Mouse (Mus musculus): Measurements from ENCODE around the gene Gm5244. TPM values are rescaled to one million over a fixed set of nuclear protein-coding genes. Genes with fewer than 3 reads are reported as not detected.

Gene Gm5244
- polyA plus RNA-seq (2015; fragmentation: Illumina TruSeq; extraction: RNeasy Lipid Tissue Mini Kit (QIAGEN cat#74804); ENCODE audit: insufficient read depth, low replicate concordance), result 0.37 TPM

GRCm38 (mm10) chr19:12846382-12846781 is at the start of gene Gm5244:
TSS of gene Gm5244 (plus strand) at chr19:12846682.

GRCm38 (mm10) chr19:12856983-12857382 is 10.5 kb downstream of the Gm5244 start, which contains the start of gene Olfr1444:
TSS of gene Olfr1444 (plus strand) at chr19:12857283.

GRCm38 (mm10) chr19:12883555-12883954 is 37.1 kb downstream of the Gm5244 start, which contains the start of gene Olfr1445:
TSS of gene Olfr1445 (plus strand) at chr19:12883855.

DNA sequence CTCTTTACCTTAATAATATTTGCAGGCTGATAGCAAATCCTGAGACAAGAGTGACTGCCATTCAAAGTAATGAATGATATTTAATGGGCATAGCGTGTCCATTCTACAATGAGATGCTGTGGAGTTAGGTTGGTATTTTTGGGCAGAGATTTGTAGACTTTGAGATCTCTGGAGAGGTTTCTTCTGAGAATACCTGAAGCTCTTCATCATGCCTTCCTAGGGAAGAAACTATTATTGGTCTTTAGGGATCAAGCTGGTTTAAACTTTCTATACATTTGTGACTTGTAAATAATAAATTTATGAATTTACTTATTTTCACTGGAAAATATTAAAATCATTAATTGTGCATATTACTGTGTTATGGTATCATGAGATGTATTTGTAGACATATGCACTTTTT is 46.9 kb downstream of the Gm5244 start, which contains the start of gene Olfr1446:
TSS of gene Olfr1446 (minus strand) at position 101 of the 400 bp plus-strand sequence.

Other genes starting within 250 kb of the Gm5244 start
- not detected for gene Gm4952, start 246.7 kb upstream of the Gm5244 start, polyA plus RNA-seq (2015; fragmentation: Illumina TruSeq; extraction: RNeasy Lipid Tissue Mini Kit (QIAGEN cat#74804); ENCODE audit: insufficient read depth, low replicate concordance)
- not detected for gene Glyat, start 213.4 kb upstream of the Gm5244 start, polyA plus RNA-seq (2015; fragmentation: Illumina TruSeq; extraction: RNeasy Lipid Tissue Mini Kit (QIAGEN cat#74804); ENCODE audit: insufficient read depth, low replicate concordance)
- gene Olfr1442, start 176.2 kb upstream of the Gm5244 start, polyA plus RNA-seq (2015; fragmentation: Illumina TruSeq; extraction: RNeasy Lipid Tissue Mini Kit (QIAGEN cat#74804); ENCODE audit: insufficient read depth, low replicate concordance), result not detected
- not detected for gene Olfr1443, start 168.6 kb upstream of the Gm5244 start, polyA plus RNA-seq (2015; fragmentation: Illumina TruSeq; extraction: RNeasy Lipid Tissue Mini Kit (QIAGEN cat#74804); ENCODE audit: insufficient read depth, low replicate concordance)
- gene Keg1, start 150.9 kb upstream of the Gm5244 start, polyA plus RNA-seq (2015; fragmentation: Illumina TruSeq; extraction: RNeasy Lipid Tissue Mini Kit (QIAGEN cat#74804); ENCODE audit: insufficient read depth, low replicate concordance), result not detected
- gene Cntf, start 81.0 kb upstream of the Gm5244 start, polyA plus RNA-seq (2015; fragmentation: Illumina TruSeq; extraction: RNeasy Lipid Tissue Mini Kit (QIAGEN cat#74804); ENCODE audit: insufficient read depth, low replicate concordance), result 3.0 TPM
- gene Zfp91, start 50.6 kb upstream of the Gm5244 start, polyA plus RNA-seq (2015; fragmentation: Illumina TruSeq; extraction: RNeasy Lipid Tissue Mini Kit (QIAGEN cat#74804); ENCODE audit: insufficient read depth, low replicate concordance), result 89.9 TPM
- 86.4 TPM for gene Lpxn, start 50.5 kb upstream of the Gm5244 start, polyA plus RNA-seq (2015; fragmentation: Illumina TruSeq; extraction: RNeasy Lipid Tissue Mini Kit (QIAGEN cat#74804); ENCODE audit: insufficient read depth, low replicate concordance)
- gene Olfr1444, start 10.6 kb downstream of the Gm5244 start, polyA plus RNA-seq (2015; fragmentation: Illumina TruSeq; extraction: RNeasy Lipid Tissue Mini Kit (QIAGEN cat#74804); ENCODE audit: insufficient read depth, low replicate concordance), result 0.65 TPM
- gene Olfr1445, start 37.2 kb downstream of the Gm5244 start, polyA plus RNA-seq (2015; fragmentation: Illumina TruSeq; extraction: RNeasy Lipid Tissue Mini Kit (QIAGEN cat#74804); ENCODE audit: insufficient read depth, low replicate concordance), result not detected
- gene Olfr1446, start 46.8 kb downstream of the Gm5244 start, polyA plus RNA-seq (2015; fragmentation: Illumina TruSeq; extraction: RNeasy Lipid Tissue Mini Kit (QIAGEN cat#74804); ENCODE audit: insufficient read depth, low replicate concordance), result not detected
- not detected for gene Olfr1447, start 57.1 kb downstream of the Gm5244 start, polyA plus RNA-seq (2015; fragmentation: Illumina TruSeq; extraction: RNeasy Lipid Tissue Mini Kit (QIAGEN cat#74804); ENCODE audit: insufficient read depth, low replicate concordance)
- not detected for gene Olfr1448, start 77.7 kb downstream of the Gm5244 start, polyA plus RNA-seq (2015; fragmentation: Illumina TruSeq; extraction: RNeasy Lipid Tissue Mini Kit (QIAGEN cat#74804); ENCODE audit: insufficient read depth, low replicate concordance)
- gene Olfr1449, start 84.2 kb downstream of the Gm5244 start, polyA plus RNA-seq (2015; fragmentation: Illumina TruSeq; extraction: RNeasy Lipid Tissue Mini Kit (QIAGEN cat#74804); ENCODE audit: insufficient read depth, low replicate concordance), result not detected
- not detected for gene Olfr1450, start 103.6 kb downstream of the Gm5244 start, polyA plus RNA-seq (2015; fragmentation: Illumina TruSeq; extraction: RNeasy Lipid Tissue Mini Kit (QIAGEN cat#74804); ENCODE audit: insufficient read depth, low replicate concordance)
- gene Olfr1451, start 148.3 kb downstream of the Gm5244 start, polyA plus RNA-seq (2015; fragmentation: Illumina TruSeq; extraction: RNeasy Lipid Tissue Mini Kit (QIAGEN cat#74804); ENCODE audit: insufficient read depth, low replicate concordance), result not detected
- not detected for gene Olfr1453, start 181.6 kb downstream of the Gm5244 start, polyA plus RNA-seq (2015; fragmentation: Illumina TruSeq; extraction: RNeasy Lipid Tissue Mini Kit (QIAGEN cat#74804); ENCODE audit: insufficient read depth, low replicate concordance)
- gene Olfr1454, start 213.9 kb downstream of the Gm5244 start, polyA plus RNA-seq (2015; fragmentation: Illumina TruSeq; extraction: RNeasy Lipid Tissue Mini Kit (QIAGEN cat#74804); ENCODE audit: insufficient read depth, low replicate concordance), result not detected

All from spleen, adult 10 weeks (tissue).